Mouse (Mus musculus) urinary bladder, adult 18-20 months (tissue): ENCODE results near the gene Acad11.

Experiments
- DNase-seq, 2 experiments: peaks; one replicate each; pipeline ENCODE4 v3.0.0; 2022; ENCODE audit warnings: low spot score in 2 of 2, mixed read lengths in 2 of 2

Gene Acad11

DNA sequence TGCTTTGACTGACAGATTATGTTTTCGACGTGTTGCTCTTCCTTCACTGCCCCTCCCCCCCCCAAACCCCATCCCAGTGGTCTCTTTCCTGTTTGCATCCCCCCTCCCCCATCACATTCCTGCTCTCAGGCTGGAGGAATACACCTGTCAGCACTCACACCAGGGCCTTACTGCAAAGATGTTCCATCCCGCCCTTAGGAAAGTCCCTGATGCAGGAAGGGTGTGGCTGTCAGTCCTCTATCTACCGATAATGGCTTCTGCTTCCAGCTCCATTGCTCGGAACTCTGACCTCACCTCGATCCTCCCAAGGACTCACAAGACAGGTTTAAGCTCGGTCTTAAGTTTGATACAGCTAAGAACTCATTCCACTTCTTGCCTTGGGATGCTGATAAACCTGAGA is 83.5 kb downstream of the Acad11 start:
- no peak for DNase-seq

DNA sequence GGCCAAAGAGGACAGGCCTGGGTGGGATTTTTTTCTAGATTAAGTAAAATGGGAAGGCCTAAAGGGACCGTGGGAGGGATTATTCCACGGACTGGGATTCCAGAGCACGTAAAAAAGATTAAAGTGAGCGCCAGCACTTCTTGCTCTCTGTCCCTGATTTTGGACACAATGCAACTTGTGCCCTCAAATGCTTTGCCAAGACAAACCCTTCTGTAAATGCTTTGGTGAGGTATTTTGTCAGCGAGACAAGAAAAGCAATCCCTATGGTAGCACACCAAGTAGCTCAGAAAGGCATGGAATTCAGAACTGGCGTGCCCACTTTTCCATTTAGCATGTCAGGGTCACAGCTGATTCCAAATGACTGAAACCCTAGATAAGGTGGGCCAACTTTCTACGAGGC is 85.8 kb downstream of the Acad11 start:
- no peak for DNase-seq

GRCm38 (mm10) chr9:104152121-104152520 is 88.9 kb downstream of the Acad11 start:
- DNase-seq, result no peak

DNA sequence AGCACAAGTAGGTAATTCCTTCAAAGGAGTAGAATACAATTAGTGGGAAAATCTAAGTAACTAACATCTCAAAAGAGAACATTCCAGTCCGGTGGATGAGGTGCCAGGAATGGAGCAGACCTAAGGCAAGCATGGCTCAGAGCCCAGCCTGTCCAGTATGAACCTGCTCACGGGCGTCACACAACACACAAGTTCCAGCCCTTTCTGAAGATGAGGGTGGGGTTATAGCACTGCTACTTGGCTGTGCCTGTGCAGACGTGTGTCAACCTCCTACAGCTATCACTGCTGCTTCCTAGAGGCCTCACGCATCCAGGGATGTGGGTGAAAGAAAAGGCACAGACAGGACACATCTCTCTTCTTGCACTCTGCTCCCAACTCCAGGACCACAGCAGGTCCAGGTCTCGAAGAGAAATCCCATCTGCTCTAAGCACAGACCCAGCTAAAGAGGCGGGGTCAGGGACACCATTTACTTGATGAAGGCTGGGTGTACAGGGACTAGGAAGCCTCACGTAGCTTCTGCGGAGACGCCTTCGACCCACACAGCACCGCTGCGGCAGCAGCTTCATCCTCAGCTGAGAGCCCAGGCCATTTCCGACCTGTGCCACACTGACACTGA is 92.0 kb downstream of the Acad11 start:
- DNase-seq, result no peak

- no peak for DNase-seq
Measured at GRCm38 (mm10) chr9:104156506-104156905, 93.3 kb downstream of the Acad11 start.

DNA sequence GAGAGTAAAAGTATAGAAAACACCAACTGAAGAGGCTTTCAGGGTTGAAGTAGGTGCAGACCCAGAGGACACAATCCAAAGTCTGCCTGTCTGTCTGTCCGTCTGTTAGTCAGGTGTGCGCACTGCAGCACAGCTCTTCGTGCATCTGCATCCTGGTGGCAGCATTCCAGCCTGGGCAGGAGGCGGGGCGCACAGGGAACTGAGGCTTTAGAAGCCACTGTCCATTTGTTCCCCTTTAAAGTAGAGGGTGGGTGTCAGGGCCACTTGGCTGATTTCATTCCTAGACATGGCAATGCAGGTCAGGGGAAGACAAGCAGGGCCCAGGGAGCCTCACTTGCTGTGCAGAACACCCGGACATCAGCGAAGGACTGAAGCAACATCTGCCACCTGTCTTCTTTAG is 94.1 kb downstream of the Acad11 start:
- DNase-seq, result no peak

GRCm38 (mm10) chr9:104161117-104161516 is 97.9 kb downstream of the Acad11 start:
- no peak for DNase-seq

DNA sequence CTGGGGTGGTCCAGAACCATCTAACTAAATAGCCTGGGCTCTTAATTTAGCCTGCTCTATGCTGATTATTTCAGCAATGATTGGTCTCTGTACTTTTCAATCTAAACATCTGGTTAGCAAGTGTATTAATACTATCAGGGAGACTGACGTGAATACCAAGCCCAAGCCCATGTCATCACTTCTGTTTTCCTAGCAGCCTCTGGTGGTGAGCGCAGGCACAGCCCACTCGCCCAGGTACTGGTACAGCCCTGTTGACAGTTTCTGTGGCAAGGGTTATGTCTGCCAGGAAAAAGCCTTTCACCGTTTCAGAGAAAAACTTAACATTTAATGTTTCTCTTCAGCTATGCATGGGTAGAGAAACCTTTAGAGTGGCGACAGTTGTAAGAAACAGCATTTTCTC is 101.0 kb downstream of the Acad11 start:
- DNase-seq, result no peak

- no peak for DNase-seq
Measured at GRCm38 (mm10) chr9:104165926-104166325, 102.7 kb downstream of the Acad11 start.

DNA sequence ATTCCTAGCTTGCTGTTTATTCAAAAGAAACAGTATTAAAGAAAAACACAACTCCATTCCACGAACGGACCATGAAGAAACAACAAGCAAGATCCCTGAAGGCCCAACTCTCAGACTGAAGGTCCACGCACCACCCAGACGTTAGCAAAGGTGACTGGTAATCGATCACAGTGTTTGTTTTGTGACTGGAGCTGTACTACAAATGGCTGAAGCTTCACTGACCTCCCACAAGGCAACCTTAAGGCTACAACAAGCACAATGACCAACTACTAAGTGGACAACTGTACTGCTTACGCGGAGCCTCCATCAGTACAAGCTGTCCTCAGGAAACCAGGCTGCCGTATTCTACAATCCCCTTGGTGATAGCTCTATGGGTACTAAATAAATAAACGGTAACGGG is 106.8 kb downstream of the Acad11 start:
- DNase-seq, result no peak

GRCm38 (mm10) chr9:104171651-104172050 is 108.5 kb downstream of the Acad11 start:
- DNase-seq, result no peak

DNA sequence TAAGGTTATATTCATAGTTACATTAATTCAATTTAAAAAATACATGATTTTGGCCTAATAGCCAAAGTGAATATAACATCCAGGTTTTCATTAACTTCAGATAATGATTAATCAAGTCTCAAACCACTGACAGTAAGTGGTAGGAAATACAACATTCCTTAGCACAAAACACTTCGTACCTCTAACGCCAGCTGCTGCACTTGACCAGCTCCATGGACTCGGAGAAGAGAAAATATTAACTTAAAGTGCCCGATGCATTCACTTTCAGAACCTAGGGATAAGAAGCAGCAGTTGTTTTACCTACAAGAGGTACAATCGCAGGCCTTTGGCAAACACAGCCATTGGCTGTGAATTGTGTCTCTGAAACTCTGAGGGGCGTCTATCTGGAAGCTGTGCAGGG is 109.2 kb downstream of the Acad11 start:
- DNase-seq, result no peak
